Mouse (Mus musculus): Measurements from ENCODE around the gene Nt5c2. TPM values are rescaled to one million over a fixed set of nuclear protein-coding genes. Genes with fewer than 3 reads are reported as not detected.
A peak's percentile ranks its signal among the peaks of the same experiment; 100 is the strongest.

Nt5c2 gene
- polyA plus RNA-seq, 1 experiment from 2014 or later: 111 TPM

DNA sequence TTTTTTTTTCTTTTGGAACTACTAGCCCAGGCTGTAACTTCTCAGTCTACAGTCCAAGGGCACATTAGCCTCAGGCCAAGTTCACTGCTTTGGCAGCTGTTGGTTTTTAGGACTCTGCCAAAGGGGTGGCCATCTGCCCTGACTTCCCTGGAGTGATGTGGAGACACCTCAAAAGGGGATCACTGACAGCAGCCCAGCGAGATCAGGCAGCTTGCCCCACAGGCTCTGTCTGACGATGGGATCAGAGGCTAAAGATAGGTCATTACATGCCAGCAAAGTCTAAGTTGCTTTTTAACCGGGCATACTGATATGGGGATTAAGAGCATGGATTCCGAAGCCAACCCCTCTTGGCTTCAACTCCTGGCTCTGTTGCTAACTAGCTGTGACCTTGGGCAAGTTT, 39.4 kb downstream of the Nt5c2 start:
- H3K9me3 ChIP-seq (replicated peaks): no peaks in the 10 kb centered on the region
- H3K4me3 ChIP-seq: no peak overlapping the region
- peaks cover 46% of the 10 kb centered on the region for H3K4me1 ChIP-seq (replicated peaks)
- no peak overlapping the region for H3K4me2 ChIP-seq
- no peak overlapping the region for H3K9ac ChIP-seq
- H3K27ac ChIP-seq (ENCODE audit: poor library complexity, severe bottlenecking): peak overlapping the region; percentile 60
- 40% methylated on average over 4 of the region's 4 CpGs for WGBS
- ATAC-seq (ENCODE audit: insufficient number of reproducible peaks, low FRiP score): no peak
- no peaks in the 10 kb centered on the region for H3K27me3 ChIP-seq (replicated peaks)
- no peaks in the 10 kb centered on the region for H3K36me3 ChIP-seq

DNA sequence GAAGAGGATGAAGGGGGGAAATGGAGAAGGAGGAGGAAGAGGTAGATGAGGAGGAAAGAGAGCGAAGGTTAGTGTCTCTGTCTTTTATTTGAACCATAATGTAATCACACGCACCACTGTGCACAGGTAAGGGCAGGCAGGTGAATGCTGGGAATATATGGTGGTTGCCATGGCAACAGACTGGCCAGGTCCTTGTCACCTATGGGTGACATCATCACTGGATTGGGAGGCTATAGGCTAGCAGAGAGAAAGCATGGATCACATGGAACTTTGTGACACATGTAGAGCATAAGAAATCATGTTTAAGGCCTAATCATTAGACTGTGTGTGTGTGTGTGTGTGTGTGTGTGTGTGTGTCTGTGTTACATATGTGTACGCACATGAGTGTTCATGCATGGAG, 42.8 kb downstream of the Nt5c2 start:
- Histone ChIP-seq H3K4me2 (no peak overlapping the region), H3K4me3 (no peak overlapping the region), H3K27me3 (replicated peaks) (no peaks in the 10 kb centered on the region), H3K36me3 (no peaks in the 10 kb centered on the region), H3K4me1 (replicated peaks) (peaks cover 56% of the 10 kb centered on the region), H3K27ac (ENCODE audit: poor library complexity, severe bottlenecking) (0 out of 2 replicates have a peak overlapping the region, but pooled peaks have one; percentile 12), H3K9me3 (replicated peaks) (no peaks in the 10 kb centered on the region), H3K9ac (no peak overlapping the region)
- ATAC-seq (ENCODE audit: insufficient number of reproducible peaks, low FRiP score): no peak
- WGBS: 96% methylated on average over 3 of the region's 3 CpGs

DNA sequence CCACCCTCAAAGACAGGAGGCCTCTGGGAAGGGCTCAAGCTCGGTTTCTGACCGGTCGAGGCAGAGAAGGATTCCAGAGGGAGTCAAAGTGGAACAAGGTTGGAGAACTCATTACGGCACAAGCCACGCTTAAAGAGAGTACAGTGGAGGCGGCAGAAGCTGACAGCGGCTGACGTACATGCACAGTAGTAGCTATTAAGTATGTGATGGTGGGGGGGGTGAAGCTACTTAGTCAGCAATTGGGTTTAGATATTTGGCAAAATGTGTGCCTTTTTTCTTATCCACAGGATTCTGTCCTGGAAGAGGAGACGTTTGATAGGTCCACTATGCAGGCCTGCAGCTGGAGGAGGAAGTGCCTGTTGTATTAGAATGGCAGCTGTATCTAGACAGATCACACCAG, 43.2 kb downstream of the Nt5c2 start:
- Histone ChIP-seq H3K27me3 (replicated peaks) (no peaks in the 10 kb centered on the region), H3K36me3 (no peaks in the 10 kb centered on the region), H3K9me3 (replicated peaks) (no peaks in the 10 kb centered on the region), H3K4me2 (no peak overlapping the region), H3K4me3 (no peak overlapping the region), H3K9ac (no peak overlapping the region), H3K4me1 (replicated peaks) (peaks cover 56% of the 10 kb centered on the region), H3K27ac (ENCODE audit: poor library complexity, severe bottlenecking) (0 out of 2 replicates have a peak overlapping the region, but pooled peaks have one; percentile 40)
- no peak for ATAC-seq (ENCODE audit: insufficient number of reproducible peaks, low FRiP score)
- WGBS: 68% methylated on average over 9 of the region's 9 CpGs

DNA sequence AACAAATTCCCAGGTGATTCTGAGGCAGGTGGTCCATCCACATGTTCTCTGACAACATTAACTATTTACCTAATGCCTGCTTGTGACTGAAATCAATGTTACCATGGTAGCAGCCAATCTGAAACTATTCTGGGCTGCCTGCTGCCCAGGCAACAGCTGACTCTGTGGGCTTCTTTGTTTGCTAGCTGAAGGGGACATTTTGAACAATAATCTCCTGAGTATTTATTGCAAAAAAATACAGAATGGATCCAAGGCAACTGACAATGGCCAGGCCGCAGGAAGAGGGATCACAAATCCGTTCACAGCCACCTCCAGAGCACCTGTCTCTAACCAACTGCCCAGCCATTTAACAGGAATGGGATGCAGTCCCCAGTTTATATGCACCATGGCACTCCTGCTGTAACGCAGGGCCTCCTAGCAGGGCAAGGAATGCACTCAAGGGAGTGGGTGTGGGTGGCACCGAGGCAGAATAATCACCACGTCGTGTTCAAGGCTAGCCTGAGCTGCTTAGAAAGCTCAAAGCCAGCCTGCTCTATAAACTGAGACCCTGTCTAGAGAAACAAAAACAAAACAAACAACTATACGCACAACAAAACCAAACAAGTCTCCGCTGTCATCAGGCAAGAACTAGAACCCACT, 43.8 kb downstream of the Nt5c2 start:
- ATAC-seq (ENCODE audit: insufficient number of reproducible peaks, low FRiP score): no peak
- peaks cover 54% of the 10 kb centered on the region for H3K4me1 ChIP-seq (replicated peaks)
- H3K27ac ChIP-seq (ENCODE audit: poor library complexity, severe bottlenecking): peak overlapping the region; percentile 40; the same call in 1 of the 2 replicates

DNA sequence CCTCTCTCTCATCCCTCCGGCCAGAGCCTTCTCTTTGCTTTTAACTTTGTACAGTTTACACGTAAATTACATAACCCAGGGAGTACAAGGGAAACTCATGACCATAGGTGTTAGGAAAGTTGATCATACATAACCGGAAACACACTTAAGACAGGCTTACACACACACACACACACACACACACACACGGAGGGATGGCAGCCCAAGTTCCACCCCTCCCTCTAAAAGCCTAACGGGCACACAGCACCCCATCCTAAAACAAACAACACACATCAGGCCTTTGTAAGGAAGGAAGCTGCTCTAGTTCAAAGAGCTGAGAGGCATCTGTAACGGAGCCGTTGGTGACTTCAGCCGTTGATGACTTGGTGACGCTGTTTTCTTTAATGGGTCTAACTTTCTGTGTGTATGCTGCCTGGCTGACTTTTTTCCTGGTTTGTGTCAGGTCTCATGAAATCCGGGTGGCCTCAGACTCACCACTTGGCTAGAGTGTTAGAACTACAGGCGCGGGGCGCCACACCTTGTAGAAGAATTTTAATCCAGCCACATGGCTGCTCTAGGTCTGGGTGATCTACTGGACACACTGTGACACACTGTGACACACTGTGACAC, 44.7 kb downstream of the Nt5c2 start:
- 46% methylated on average over 13 of the region's 13 CpGs for WGBS
- Histone ChIP-seq H3K4me3 (no peak overlapping the region), H3K4me2 (0 out of 2 replicates have a peak overlapping the region, but pooled peaks have one; percentile 18), H3K9me3 (replicated peaks) (no peaks in the 10 kb centered on the region), H3K9ac (0 out of 2 replicates have a peak overlapping the region, but pooled peaks have one; percentile 31), H3K27ac (ENCODE audit: poor library complexity, severe bottlenecking) (peak overlapping the region; percentile 75), H3K36me3 (no peaks in the 10 kb centered on the region), H3K4me1 (replicated peaks) (peaks cover 47% of the 10 kb centered on the region), H3K27me3 (replicated peaks) (no peaks in the 10 kb centered on the region)
- peak; percentile 15; the same call in 1 of the 2 replicates for ATAC-seq (ENCODE audit: insufficient number of reproducible peaks, low FRiP score)

More for the DNA sequence above, 43.8 kb downstream of the Nt5c2 start:
- WGBS: 80% methylated on average over 8 of the region's 8 CpGs
- Histone ChIP-seq H3K4me3 (no peak overlapping the region), H3K9ac (no peak overlapping the region), H3K27me3 (replicated peaks) (no peaks in the 10 kb centered on the region), H3K4me2 (no peak overlapping the region), H3K9me3 (replicated peaks) (no peaks in the 10 kb centered on the region), H3K36me3 (no peaks in the 10 kb centered on the region)

DNA sequence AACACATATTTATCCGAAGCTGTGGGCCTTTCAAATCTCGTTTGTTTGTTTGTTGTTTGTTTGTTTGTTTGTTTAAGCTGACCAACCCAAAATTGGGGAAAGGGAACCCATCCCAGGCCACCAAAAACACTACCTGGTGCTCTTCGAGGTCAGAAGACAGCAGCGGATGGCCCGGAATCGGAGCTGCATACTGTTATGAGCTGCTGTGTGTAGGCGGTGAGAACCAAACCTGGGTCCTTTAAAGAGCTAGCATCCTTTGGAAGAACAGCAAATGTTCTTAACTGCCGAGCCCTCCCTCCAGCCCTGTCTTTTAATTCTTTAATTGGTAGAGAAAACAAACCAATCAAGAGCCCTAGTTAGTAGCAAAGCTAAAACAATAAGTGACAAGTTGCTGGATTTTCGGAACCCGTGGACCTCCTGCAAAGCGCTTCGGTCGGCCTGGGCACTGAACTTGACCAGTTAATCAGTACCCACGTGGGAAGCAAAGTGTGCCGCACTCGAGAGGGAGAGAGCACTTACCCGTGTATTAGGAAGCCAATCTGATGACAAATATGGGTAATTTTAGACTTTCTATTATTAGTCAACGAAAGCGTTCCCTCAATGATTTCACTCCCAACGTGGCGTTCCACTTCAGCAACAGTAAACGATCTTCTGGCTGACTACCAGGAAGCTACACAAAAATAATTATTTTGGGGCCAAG, 45.5 kb downstream of the Nt5c2 start:
- no peak overlapping the region for H3K4me3 ChIP-seq
- peaks cover 42% of the 10 kb centered on the region for H3K4me1 ChIP-seq (replicated peaks)
- H3K36me3 ChIP-seq: no peaks in the 10 kb centered on the region
- H3K27me3 ChIP-seq (replicated peaks): no peaks in the 10 kb centered on the region
- no peaks in the 10 kb centered on the region for H3K9me3 ChIP-seq (replicated peaks)
- ATAC-seq (ENCODE audit: insufficient number of reproducible peaks, low FRiP score): no peak
- no peak overlapping the region for H3K9ac ChIP-seq
- WGBS: 59% methylated on average over 22 of the region's 22 CpGs
- H3K27ac ChIP-seq (ENCODE audit: poor library complexity, severe bottlenecking): peak overlapping the region; percentile 75
- H3K4me2 ChIP-seq: peak overlapping the region; percentile 18

DNA sequence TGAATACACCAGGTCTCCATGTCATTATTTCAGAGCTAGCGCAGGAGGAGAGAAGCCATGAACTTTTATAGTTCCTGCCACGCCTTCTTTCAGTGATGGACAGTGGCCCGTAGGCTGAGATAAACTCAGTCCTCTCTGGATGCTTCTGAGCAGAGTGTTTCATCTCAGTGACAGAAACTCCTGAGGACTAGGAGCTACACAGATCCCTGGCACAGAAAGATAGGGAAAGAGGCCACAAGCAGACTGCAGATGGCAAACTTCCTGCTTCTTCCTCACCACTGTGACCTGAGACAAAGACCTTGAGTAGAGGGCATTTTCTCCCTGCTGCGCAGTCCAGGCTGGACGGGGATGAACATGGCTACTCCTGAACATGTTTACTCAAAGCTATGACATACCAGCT, 46.1 kb downstream of the Nt5c2 start:
- ATAC-seq (ENCODE audit: insufficient number of reproducible peaks, low FRiP score): no peak
- Histone ChIP-seq H3K4me2 (no peak overlapping the region), H3K9me3 (replicated peaks) (no peaks in the 10 kb centered on the region), H3K4me1 (replicated peaks) (peaks cover 42% of the 10 kb centered on the region), H3K27me3 (replicated peaks) (no peaks in the 10 kb centered on the region), H3K4me3 (no peak overlapping the region), H3K27ac (ENCODE audit: poor library complexity, severe bottlenecking) (peak overlapping the region; percentile 75; the same call in 1 of the 2 replicates), H3K36me3 (no peaks in the 10 kb centered on the region), H3K9ac (no peak overlapping the region)
- 62% methylated on average over 5 of the region's 5 CpGs for WGBS

DNA sequence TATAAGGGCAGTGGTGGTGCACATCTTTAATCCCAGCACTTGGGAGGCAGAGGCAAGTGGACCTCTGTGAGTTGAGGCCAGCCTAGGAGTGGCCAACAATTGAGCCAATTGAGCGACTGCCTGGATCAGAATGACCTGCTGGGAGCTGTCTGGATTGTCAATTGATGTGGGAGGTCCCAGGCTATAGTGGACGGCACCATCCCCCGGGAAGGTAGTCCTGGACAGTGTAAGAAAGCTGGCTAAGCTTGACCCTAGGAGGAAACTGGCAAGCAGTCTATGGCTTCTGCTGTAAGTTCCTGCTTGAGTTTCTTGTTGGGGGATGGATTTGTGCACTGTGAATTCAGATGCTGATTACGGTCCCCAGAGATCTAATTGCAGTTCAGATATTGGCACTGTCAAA, 47.1 kb downstream of the Nt5c2 start:
- Histone ChIP-seq H3K27ac (ENCODE audit: poor library complexity, severe bottlenecking) (no peak overlapping the region), H3K4me2 (no peak overlapping the region), H3K27me3 (replicated peaks) (no peaks in the 10 kb centered on the region), H3K4me3 (no peak overlapping the region), H3K36me3 (no peaks in the 10 kb centered on the region), H3K9me3 (replicated peaks) (no peaks in the 10 kb centered on the region), H3K4me1 (replicated peaks) (peaks cover 38% of the 10 kb centered on the region), H3K9ac (no peak overlapping the region)
- ATAC-seq (ENCODE audit: insufficient number of reproducible peaks, low FRiP score): no peak
- 57% methylated on average over 4 of the region's 4 CpGs for WGBS

DNA sequence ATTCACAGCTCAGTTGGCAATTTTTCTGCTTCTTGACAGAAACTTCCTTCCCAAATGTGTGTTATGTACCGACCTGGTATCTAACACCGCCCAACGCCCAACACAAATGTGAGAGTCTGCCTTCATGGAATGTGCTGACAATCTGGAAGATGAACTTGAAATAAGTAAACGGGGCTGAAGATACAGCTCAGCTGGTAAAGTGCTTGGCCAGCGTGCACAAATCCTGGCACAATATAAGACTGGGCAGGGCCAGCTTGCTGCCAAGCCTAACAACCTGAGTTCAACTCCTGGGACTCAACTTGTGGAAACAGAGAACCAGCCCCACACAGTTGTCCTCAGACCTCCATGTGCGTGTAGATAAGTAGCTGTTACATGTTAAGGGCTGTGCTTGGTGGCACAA, 48.6 kb downstream of the Nt5c2 start:
- H3K4me2 ChIP-seq: no peak overlapping the region
- H3K4me1 ChIP-seq (replicated peaks): peaks cover 25% of the 10 kb centered on the region
- no peak for ATAC-seq (ENCODE audit: insufficient number of reproducible peaks, low FRiP score)
- no peak overlapping the region for H3K9ac ChIP-seq
- no peaks in the 10 kb centered on the region for H3K36me3 ChIP-seq
- WGBS: 84% methylated on average over 6 of the region's 6 CpGs
- no peak overlapping the region for H3K4me3 ChIP-seq
- H3K27me3 ChIP-seq (replicated peaks): no peaks in the 10 kb centered on the region
- H3K9me3 ChIP-seq (replicated peaks): no peaks in the 10 kb centered on the region
- H3K27ac ChIP-seq (ENCODE audit: poor library complexity, severe bottlenecking): no peak overlapping the region

DNA sequence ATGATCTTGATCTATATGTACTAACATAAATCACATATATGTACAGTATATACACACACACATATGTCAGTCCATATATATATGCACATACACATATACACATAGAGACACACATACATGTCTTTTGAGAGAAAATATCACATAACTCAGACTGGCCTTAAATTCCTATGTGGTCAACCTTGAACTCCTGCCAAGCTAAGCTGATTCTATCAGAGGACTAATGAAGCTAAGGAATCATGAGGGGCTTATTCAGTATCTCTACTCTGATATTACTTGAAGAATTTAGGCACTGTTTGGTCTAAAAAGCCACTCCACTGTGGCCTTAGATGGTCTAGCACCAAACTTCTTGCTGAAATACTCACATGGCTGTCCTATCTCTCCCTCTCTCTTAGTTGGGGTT, 49.5 kb downstream of the Nt5c2 start:
- peaks cover 25% of the 10 kb centered on the region for H3K4me1 ChIP-seq (replicated peaks)
- no peaks in the 10 kb centered on the region for H3K36me3 ChIP-seq
- H3K4me3 ChIP-seq: no peak overlapping the region
- no peak overlapping the region for H3K4me2 ChIP-seq
- H3K9ac ChIP-seq: no peak overlapping the region
- no peak for ATAC-seq (ENCODE audit: insufficient number of reproducible peaks, low FRiP score)
- no peaks in the 10 kb centered on the region for H3K27me3 ChIP-seq (replicated peaks)
- no peaks in the 10 kb centered on the region for H3K9me3 ChIP-seq (replicated peaks)
- H3K27ac ChIP-seq (ENCODE audit: poor library complexity, severe bottlenecking): no peak overlapping the region

DNA sequence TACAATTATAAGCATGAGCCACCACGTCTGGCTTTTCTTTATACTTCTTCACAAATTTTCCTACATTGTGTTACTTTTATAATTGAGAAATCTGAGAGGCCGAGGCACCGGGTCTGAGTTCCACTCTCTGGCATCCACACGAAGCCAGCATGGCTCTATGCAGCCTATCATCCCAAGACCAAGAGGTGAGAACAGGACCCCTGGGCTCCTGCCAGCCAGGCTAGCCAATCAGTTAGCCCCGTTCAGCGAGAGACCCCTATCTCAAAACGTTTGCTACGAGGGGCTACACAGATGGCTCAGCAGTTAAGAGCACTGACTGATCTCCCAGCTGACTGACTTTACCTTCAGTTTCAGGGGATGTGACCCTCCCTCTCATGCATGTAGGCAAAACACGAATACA, 50.6 kb downstream of the Nt5c2 start:
- H3K4me1 ChIP-seq (replicated peaks): peaks cover 27% of the 10 kb centered on the region
- H3K9ac ChIP-seq: no peak overlapping the region
- WGBS: 35% methylated on average over 9 of the region's 9 CpGs
- H3K4me2 ChIP-seq: no peak overlapping the region
- no peaks in the 10 kb centered on the region for H3K27me3 ChIP-seq (replicated peaks)
- H3K9me3 ChIP-seq (replicated peaks): no peaks in the 10 kb centered on the region
- ATAC-seq (ENCODE audit: insufficient number of reproducible peaks, low FRiP score): no peak
- no peak overlapping the region for H3K4me3 ChIP-seq
- no peak overlapping the region for H3K27ac ChIP-seq (ENCODE audit: poor library complexity, severe bottlenecking)
- no peaks in the 10 kb centered on the region for H3K36me3 ChIP-seq

Data from heart, embryonic 12.5 days (tissue).